Mouse (Mus musculus) megakaryocyte, embryonic 14.5 days (primary cell): Measurements from ENCODE around the gene Aktip.

Experiments used
- FLI1 ChIP-seq: IDR thresholded peaks from 2 replicates; pipeline ENCODE4 v1.6.1; 2012; ENCODE audit warnings: low read length, inconsistent platforms, mixed read lengths
- GATA1 ChIP-seq: IDR thresholded peaks from 3 replicates; pipeline ENCODE4 v1.6.1; 2012; ENCODE audit warnings: mixed read lengths, low read length, inconsistent platforms, borderline replicate concordance

DNA sequence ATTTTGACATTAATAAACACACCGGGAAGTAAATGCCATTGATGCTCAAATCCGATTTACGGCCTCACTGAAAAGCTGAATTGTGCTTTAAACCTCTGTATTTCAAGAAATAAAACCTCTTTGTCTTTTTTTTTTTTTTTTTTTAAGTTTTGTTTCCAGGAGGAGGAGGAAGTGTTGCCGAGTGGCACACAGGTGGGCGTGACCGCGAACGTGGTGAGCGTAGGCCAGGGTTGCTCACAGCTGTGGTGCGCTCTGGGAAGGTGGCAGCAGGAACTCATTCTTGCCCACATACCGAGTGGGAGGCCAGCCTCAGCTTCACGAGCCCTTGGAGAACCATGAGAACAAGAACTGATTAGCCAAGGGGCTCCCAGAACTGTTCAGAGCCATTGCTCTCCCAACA lies 13.4 kb downstream of the Aktip start:
- no peak for TF ChIP-seq GATA1
- no peak for TF ChIP-seq FLI1
